Mouse (Mus musculus) megakaryocyte, embryonic 14.5 days (primary cell): ENCODE measurements around the gene Rd3.

Experiments
- FLI1 ChIP-seq: IDR thresholded peaks from 2 replicates; pipeline ENCODE4 v1.6.1; 2012; ENCODE audit warnings: low read length, inconsistent platforms, mixed read lengths
- GATA1 ChIP-seq: IDR thresholded peaks from 3 replicates; pipeline ENCODE4 v1.6.1; 2012; ENCODE audit warnings: mixed read lengths, low read length, inconsistent platforms, borderline replicate concordance

GRCm38 (mm10) chr1:191928345-191928744, 48.8 kb upstream of the Rd3 start:
- TF ChIP-seq GATA1 (no peak), FLI1 (no peak)
